Mouse (Mus musculus) liver, adult (tissue): ENCODE data around the gene Fsd1.

Source experiments
- GATA4 ChIP-seq: IDR thresholded peaks from 2 replicates; pipeline ENCODE4 v1.6.1; 2014; ENCODE audit warnings: mild to moderate bottlenecking, low read length; ENCODE audit not compliant: insufficient replicate concordance

Fsd1 gene

DNA sequence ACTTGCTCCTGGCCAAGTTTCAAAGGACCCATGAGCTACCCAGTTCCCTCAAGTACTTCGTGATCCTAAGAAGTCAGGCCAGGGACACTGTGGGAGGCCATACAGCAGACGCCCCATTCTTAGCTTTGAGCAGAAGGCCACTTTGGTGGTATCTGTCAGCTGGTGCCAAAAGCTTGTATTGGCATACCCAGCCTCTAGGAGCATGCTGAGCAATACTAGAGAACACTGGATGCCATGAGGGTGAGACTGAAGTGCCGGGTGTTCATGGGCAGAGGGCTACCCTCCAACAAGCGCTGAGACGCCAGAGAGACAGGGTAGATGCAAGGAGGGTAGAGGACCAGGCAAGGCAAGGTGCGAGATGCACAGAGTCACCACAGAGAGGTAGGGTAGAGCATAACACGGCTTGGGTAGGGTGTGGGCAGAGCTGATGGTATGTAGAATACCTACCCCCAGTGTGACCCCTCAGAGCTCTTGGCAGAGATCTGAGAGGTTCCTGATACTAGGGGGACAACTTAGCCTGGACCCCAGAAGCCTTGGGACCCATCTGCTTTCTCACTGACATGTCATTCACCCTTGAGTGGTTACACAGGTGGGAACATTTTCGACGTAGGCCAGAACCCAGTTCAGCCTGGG is 44.0 kb downstream of the Fsd1 start:
- TF ChIP-seq GATA4, result no peak

DNA sequence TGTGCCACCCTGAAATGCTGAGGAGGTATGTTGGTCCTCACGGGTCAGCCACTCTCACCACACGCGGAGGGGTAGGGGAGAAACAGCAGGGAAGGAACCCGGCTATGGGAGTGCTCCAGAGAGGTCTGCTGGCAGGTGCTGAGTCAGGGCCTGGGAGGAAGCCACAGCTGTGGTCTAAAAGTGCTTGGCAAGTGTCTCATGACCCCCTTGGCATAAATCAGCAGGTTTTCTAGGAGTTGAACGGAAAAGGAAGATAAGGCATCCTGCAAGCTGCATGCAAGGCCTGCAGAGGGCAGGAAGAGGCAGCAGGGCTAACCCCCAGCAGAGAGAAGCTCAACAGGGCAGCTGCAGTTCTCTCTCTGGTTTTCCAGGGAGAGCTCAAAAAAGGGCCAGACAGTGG is 44.6 kb downstream of the Fsd1 start:
- peak; percentile 61; the same call in 1 of the 2 replicates for TF ChIP-seq GATA4

DNA sequence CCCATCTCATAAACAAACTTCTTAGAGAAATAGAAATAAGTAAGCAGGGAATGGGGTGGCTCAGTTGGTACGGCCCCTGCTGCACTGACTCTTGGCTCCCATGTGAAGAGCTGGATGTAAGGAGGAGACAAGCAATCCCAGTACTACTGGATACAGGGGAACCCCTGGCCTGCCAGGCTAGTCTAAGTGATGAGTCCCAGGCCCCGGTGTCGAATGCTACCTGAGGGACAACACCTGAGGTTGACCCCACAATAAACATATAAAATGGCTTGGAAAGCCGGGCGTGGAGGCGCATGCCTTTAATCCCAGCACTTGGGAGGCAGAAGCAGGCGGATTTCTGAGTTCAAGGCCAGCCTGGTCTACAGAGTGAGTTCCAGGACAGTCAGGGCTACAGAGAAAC is 45.1 kb downstream of the Fsd1 start:
- TF ChIP-seq GATA4, result no peak

DNA sequence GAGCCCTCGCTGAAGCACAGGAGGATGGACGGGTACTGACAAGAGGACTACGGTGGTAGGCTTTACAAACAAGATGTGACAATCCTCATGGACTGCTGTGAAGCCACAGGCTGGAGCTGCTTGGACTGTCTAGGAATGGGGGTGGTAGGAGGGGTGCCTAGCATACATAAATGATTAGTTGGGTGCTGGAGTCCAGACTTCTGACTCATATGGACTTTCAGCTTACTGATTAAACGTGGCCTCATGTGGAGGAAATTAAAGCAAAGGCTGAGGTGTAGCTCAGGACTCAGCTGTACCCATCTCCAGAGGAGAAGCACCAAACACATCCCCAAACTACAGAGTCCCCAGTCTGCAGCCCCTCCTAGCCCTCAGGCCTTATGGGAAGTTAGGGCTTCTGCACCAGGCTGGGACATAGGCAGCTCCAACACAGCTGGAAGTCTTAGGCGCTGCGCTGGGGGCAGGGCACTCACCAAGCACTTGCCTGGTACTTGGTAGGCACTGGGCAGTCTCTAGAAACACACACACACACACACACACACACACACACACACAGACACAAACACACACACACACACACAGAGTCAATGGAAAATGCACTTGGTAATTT is 45.9 kb downstream of the Fsd1 start:
- no peak for TF ChIP-seq GATA4

DNA sequence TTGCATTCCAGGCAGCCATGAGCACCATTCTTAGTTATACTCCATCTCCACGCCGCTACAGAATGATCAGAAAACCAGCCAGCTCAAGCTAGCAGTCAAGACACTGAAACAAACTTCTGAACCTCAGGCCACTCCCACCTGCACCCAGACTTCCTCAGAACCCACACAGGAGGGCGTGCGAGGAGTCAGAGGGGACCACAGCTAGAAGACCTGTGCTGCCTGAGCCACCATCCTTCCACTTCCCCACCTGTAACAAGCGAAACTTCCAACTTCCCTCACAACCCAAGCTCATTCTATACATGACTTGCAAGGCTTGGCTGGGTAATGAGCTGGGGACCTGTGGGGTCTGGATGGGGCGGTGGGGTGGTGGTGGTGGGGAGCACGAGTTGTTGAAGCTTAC is 46.5 kb downstream of the Fsd1 start:
- TF ChIP-seq GATA4, result no peak

DNA sequence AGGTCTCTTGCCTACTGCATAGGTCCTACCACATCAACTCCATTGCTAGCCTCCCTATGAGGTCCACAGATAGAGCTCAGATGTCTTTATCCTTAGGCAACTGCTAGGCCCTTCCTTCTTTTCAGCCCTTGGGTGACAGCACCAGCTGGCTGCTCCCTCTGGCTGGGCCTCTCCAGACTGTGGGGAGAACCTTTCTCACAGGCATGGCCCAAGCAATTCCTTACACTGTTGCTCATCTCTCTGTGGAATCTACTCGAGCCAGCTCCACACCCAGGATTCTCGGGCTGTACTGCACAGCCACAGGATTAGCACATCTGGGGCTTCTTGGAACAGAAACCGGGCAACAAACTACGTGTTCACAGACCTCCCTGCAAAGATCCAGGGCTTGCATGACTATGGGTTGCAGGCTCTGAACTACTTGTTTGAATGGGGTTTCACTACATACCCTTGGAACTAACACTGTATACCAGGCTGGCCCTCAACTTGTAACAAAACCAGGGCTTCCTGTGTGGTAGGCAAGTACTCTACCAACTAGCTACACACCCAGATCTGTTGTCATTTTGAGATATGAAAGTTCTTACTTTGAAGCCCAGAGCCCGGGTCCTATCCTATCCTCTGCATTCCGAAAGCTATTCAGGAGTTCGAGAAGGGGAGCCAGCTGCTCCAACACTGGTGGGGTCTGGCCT is 47.9 kb downstream of the Fsd1 start:
- TF ChIP-seq GATA4, result no peak

DNA sequence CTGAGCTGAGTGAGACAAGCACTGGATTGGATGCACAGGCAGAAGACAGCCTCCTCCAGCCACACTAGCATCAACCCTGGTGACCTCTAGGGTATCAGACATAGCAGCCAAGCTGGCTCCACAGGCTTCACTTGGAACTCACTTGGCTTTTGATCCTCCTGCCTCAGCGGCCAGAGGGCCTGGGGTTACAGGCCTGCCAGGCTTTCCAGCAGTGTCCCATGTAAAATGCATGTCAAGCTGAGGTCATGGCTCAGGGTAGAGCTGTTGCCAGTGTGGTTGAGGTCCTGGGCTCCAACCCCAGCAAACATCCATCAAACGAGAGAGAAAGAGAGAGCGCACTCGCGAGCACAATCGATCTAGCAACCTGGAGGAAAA is 48.4 kb downstream of the Fsd1 start:
- no peak for TF ChIP-seq GATA4

DNA sequence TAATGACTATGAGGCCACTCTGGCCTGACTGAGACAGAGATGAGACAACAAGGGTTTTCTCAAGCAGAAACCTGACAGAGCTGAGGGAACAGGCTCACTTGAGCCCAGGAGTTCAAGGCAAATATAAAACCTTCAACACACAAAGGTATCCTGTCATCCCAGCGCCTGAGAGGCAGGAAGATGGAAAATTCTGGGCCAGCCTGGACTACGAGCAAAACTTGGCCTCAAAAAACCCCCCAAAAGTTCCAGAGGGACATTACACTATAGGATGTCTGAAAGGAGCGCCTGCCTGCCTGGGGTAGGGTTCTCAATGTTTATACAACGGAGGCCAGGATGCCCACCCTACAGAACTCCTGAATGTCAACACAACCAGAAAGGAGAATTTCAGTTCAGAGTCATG is 48.9 kb downstream of the Fsd1 start:
- TF ChIP-seq GATA4, result no peak

DNA sequence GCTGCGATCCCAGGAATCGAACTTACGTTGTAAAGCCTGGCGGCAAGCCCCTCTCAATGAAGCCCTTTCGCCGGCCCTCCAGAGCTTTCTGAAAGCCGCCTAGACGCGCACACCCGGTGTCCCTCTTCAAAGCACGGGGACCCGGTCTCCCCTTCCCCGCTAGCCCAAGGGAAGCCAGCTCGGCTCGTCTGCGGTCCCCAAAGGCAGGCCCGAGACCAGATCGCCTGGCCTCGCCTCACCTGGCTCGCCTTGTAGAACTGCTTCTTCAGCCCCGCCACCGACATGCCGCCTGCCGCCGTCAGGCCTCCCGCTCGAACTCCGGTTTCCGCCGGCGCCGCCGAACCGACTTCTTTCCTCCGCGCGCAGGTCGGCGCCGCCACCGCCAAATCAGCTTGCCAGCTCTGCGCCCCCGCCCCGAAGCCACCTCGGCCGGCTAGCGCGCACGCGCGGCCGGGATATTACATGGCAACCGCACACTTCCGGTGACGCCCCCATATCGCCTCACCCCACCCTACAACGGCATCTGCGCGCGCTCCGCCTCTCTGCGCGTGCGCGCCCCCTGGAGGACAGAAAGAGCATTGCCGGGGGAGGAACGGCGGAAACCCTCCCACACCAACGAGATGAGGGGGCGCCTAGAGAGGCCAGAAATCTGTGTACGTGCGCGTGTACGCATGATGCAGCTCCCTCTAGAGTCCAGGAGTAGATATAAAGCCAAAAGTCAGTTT is 50.0 kb downstream of the Fsd1 start, which contains the start of gene Sh3gl1:
TSS of gene Sh3gl1 (minus strand) at position 460 of the 725 bp plus-strand sequence.
- peak; percentile 86; the same call in 1 of the 2 replicates for TF ChIP-seq GATA4

DNA sequence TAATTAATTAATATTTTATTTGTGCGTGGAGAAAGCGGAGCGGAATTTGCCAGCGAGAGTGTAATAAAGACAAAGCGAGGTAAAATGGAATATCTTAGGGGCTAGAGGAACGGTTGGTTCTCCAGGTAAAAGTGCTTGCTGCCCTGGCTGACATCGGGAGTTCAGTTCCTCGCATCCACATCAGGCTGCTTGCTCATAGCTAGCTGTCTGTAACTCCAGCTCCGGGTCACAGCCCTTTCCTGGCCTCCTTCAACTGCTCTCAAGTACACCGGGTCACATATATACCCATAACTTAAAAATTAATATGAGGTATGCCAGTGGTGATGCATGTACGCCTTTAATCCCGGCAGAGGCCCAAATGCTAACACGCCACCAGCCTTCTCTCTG is 50.6 kb downstream of the Fsd1 start:
- no peak for TF ChIP-seq GATA4

DNA sequence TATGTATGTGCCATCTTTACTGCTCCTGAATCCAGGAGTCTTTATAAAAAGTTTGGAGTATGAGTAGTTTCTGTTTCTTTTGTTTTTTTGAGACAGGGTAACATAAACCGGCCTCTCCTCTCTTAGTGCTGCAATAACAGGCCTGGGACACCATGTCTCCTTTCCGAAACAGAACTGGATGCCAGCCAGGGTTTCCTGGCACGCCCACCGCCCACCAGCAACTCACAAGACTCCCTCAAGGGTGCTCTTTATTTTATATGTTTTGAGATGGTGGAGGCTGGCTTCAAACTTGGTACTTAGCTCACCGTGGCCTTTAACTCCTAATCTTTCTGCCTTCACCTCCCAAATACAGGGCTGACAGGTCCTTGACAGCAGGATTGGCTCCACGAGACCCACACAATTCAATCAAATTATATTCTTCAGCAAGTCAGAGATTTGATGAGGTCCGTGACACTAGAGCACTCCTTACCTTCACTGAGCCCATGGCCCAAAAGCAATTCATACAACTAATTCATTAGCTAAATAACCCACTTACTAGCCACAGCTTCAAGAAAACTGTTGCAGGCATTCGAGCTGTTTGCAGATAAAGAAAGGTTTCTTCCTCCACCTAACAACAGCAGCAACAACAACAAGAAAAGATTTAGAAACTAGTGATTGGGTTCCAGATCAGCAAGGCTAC is 52.4 kb downstream of the Fsd1 start:
- TF ChIP-seq GATA4, result no peak

DNA sequence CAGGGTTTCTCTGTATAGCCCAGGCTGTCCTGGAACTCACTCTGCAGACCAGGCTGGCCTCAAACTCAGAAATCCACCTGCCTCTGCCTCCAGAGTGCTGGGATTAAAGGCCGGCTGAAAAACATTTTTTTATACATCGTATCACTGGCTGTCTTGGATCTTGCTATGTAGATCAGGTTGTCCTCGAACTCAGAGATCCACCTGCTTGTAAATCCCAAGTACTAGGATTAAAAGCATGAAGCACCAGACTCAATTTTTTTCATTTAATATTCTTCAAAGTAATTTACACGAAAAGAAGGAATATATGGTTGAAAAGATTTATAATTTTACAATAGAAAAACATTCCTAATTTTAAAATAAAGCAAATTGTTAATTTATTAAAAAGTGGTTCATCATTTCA is 53.0 kb downstream of the Fsd1 start:
- no peak for TF ChIP-seq GATA4

DNA sequence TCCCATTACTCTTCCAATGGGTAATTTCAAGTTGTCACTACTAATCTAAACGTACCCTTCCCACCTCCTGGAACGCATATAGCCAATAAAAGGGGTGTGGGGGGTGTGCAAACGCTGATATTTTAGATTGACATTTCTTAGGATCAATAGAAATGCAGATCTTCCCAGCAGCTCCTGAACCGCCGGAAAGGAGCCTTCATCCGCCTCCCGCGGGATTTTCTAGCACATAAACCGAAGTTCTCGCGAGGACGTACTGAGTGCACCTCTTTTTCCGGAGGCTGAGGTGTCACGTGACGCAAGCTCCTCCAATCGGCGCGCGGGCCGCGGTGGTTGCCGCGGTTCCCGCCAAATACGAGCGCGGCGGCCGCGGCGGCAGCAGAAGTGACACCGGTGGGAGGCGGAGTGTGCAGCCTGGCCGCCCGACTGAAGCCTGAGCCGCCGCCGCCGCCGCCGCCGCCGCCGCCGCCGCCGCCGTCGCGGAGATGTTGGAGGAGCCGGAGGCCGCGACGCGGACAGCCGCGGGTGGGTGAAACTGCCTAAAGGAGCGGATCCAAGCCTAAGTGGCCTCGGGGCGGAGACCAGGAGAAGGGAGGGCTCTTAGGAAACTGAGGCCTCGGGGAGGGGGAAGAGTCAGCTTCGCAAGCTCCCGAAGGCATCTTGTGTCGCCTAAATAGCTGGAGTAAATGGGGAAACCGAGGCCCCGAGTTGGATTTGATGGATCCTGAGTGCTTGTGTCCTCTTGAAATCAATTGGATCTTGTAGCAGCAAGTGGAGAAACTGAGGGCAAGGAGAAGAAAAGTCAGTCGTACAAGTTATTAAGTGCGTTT is 53.9 kb downstream of the Fsd1 start, which contains the start of gene Chaf1a:
TSS of gene Chaf1a (plus strand) at position 410 of the 827 bp plus-strand sequence.
- TF ChIP-seq GATA4, result peak; percentile 20; the same call in 1 of the 2 replicates

DNA sequence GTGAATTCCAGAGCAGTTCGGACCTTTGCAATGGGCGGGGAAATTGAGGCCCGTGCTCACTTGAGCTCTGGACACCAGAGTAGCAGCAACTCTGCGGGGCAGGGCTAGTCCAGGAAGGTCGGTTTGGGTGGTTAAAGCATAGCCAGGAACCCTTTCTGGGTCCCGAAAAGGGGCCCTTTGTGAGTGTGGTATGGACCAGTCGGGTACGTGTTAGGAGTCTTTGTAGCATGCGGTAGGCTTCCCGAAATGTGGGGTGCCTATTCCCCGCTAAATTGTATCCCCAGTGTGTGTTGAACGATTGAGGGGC is 54.5 kb downstream of the Fsd1 start:
- TF ChIP-seq GATA4, result no peak
